Comparison of ENCODE assay signal across 24 mouse cellular contexts in genomic region chr1:51429775-51430174, GRCm38 (mm10).
"Had no signal": no experiment of that assay in that cellular context is flagged by ENCODE, and none has a peak within 500 bp of the region (broad histone marks: within the 10 kb centered on the region; RNA-seq: fewer than 3 reads in every experiment).

No protein-coding gene starts in this region.

- ATAC-seq: intestine, postnatal 0 days; liver, embryonic 12.5 days had no signal

- H3K9ac ChIP-seq: kidney, embryonic 15.5 days; limb, embryonic 13.5 days; liver, embryonic 12.5 days; liver, embryonic 15.5 days; lung, embryonic 15.5 days; neural tube, embryonic 13.5 days had no signal

- H3K36me3 ChIP-seq: kidney, embryonic 15.5 days; limb, embryonic 10.5 days; limb, embryonic 13.5 days; liver, embryonic 12.5 days; liver, embryonic 15.5 days; lung, embryonic 15.5 days; midbrain, embryonic 10.5 days; neural tube, embryonic 13.5 days had no signal

- H3K4me2 ChIP-seq: kidney, embryonic 15.5 days; limb, embryonic 13.5 days; liver, embryonic 12.5 days; liver, embryonic 15.5 days; lung, embryonic 15.5 days; neural tube, embryonic 13.5 days had no signal

- H3K9me3 ChIP-seq: kidney, embryonic 15.5 days; limb, embryonic 10.5 days; limb, embryonic 13.5 days; liver, embryonic 12.5 days; liver, embryonic 15.5 days; lung, embryonic 15.5 days; megakaryocyte, embryonic 14.5 days; midbrain, embryonic 10.5 days; neural tube, embryonic 13.5 days had no signal

- H3K4me1 ChIP-seq: kidney, embryonic 15.5 days; limb, embryonic 13.5 days; liver, embryonic 12.5 days; liver, embryonic 15.5 days; lung, embryonic 15.5 days; megakaryocyte, embryonic 14.5 days; neural tube, embryonic 13.5 days had no signal

- H3K27ac ChIP-seq: kidney, embryonic 15.5 days; limb, embryonic 10.5 days; limb, embryonic 13.5 days; liver, embryonic 12.5 days; liver, embryonic 15.5 days; lung, embryonic 15.5 days; midbrain, embryonic 10.5 days; neural tube, embryonic 13.5 days; stomach, postnatal 0 days had no signal

- H3K27me3 ChIP-seq: kidney, embryonic 15.5 days; limb, embryonic 13.5 days; liver, embryonic 12.5 days; liver, embryonic 15.5 days; lung, embryonic 15.5 days; megakaryocyte, embryonic 14.5 days; neural tube, embryonic 13.5 days had no signal

- H3K4me3 ChIP-seq: kidney, embryonic 15.5 days; limb, embryonic 10.5 days; limb, embryonic 13.5 days; liver, embryonic 12.5 days; liver, embryonic 15.5 days; lung, embryonic 15.5 days; megakaryocyte, embryonic 14.5 days; midbrain, embryonic 10.5 days; neural tube, embryonic 13.5 days had no signal

- DNase-seq: kidney, adult 2 months; kidney, postnatal 14 days; kidney, postnatal 4 days; liver; lung, adult 18-20 months; lung, postnatal 10 days; lung, postnatal 36 days; midbrain, embryonic 14.5 days; right cerebral cortex, postnatal 25 days; spleen, adult 18-20 months; thymus, adult 2 months; thymus, postnatal 14 days; thymus, postnatal 4 days had no signal
